Mouse (Mus musculus): ENCODE measurements around the gene Efcab11.

DNA sequence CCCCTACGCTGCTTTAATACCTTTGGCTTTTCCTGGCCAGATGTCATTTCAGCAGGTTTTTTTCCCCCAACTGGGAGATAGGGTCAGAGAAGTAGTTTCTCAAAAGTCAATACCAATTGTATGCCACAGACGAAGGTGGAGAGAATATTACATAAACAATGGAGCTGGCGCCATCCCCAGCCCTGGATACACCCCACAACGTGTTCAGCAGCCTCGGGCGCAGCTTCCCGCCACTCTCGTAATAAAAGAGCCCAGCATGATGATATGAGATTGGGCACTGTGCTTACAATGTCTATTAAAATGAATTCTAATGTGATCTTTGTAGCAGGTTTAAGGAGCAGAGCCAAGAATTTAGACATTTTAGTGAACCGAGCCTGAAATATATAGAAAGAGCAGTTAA is 28.2 kb downstream of the Efcab11 start:
- TF ChIP-seq EP300 (IDR thresholded peaks at IDR 0.05; ENCODE audit: low read depth) (no peak), CTCF (IDR thresholded peaks at IDR 0.05; ENCODE audit: low read depth) (no peak)
